Mouse (Mus musculus) mature B cell (primary cell): ENCODE measurements around the gene Alpk1.

Experiments
- in situ Hi-C: fragments of 300-500 bp; cut with MboI; formaldehyde crosslinking; loops from 2 replicates; pipeline ENCODE4 v1.14.3; 2019

The Alpk1 gene

GRCm38 (mm10) chr3:127780021-127780644, at the start of gene Alpk1:
Gene Alpk1, minus strand, starts transcription at chr3:127780527.
- in situ Hi-C loops: no loop called here

GRCm38 (mm10) chr3:127827123-127827522, 46.8 kb upstream of the Alpk1 start:
- in situ Hi-C loops: no loop called here

- in situ Hi-C loops: no loop called here
Measured at GRCm38 (mm10) chr3:127826503-127826902, 46.2 kb upstream of the Alpk1 start.

- in situ Hi-C loops: no loop called here
Measured at GRCm38 (mm10) chr3:127823886-127824863, 43.8 kb upstream of the Alpk1 start.

- in situ Hi-C loops: no loop called here
Measured at GRCm38 (mm10) chr3:127821209-127821608, 40.9 kb upstream of the Alpk1 start.

- in situ Hi-C loops: no loop called here
Measured at GRCm38 (mm10) chr3:127820400-127820799, 40.1 kb upstream of the Alpk1 start.

GRCm38 (mm10) chr3:127818694-127819663, 38.7 kb upstream of the Alpk1 start:
- in situ Hi-C loops: no loop called here

GRCm38 (mm10) chr3:127817120-127817683, 36.9 kb upstream of the Alpk1 start:
- in situ Hi-C loops: no loop called here

GRCm38 (mm10) chr3:127809103-127809502, 28.8 kb upstream of the Alpk1 start:
- in situ Hi-C loops: no loop called here

- in situ Hi-C loops: no loop called here
Measured at GRCm38 (mm10) chr3:127807846-127808245, 27.5 kb upstream of the Alpk1 start.

GRCm38 (mm10) chr3:127805991-127806390, 25.7 kb upstream of the Alpk1 start:
- in situ Hi-C loops: no loop called here

- in situ Hi-C loops: no loop called here
Measured at GRCm38 (mm10) chr3:127805071-127805470, 24.7 kb upstream of the Alpk1 start.

- in situ Hi-C loops: no loop called here
Measured at GRCm38 (mm10) chr3:127804439-127804838, 24.1 kb upstream of the Alpk1 start.

GRCm38 (mm10) chr3:127802814-127803213, 22.5 kb upstream of the Alpk1 start:
- in situ Hi-C loops: no loop called here

- in situ Hi-C loops: no loop called here
Measured at GRCm38 (mm10) chr3:127801162-127801561, 20.8 kb upstream of the Alpk1 start.

GRCm38 (mm10) chr3:127796271-127796670, 15.9 kb upstream of the Alpk1 start:
- in situ Hi-C loops: no loop called here

- in situ Hi-C loops: no loop called here
Measured at GRCm38 (mm10) chr3:127795762-127796161, 15.4 kb upstream of the Alpk1 start.

GRCm38 (mm10) chr3:127793022-127793421, 12.7 kb upstream of the Alpk1 start:
- in situ Hi-C loops: no loop called here

GRCm38 (mm10) chr3:127791595-127792561, 11.6 kb upstream of the Alpk1 start:
- in situ Hi-C loops: no loop called here

GRCm38 (mm10) chr3:127791056-127791483, 10.7 kb upstream of the Alpk1 start:
- in situ Hi-C loops: no loop called here
